Mouse (Mus musculus) forebrain, embryonic 14.5 days (tissue): ENCODE results near the gene Gm19684. TPM values are rescaled to one million over a fixed set of nuclear protein-coding genes. Genes with fewer than 3 reads are reported as not detected.
"Not testable (repeated sequence)": the region's sequence is repeated elsewhere in the genome, so short reads cannot be mapped to it uniquely, and the experiment has no call there.

Experiments
- ATAC-seq: fragments of 200-750 bp; cut with Nextera tagmentation; 2 replicates; pipeline ENCODE4 v1.8.0; 2017; ENCODE audit warnings: mild to moderate bottlenecking, moderate library complexity
- DNase-seq: peaks from one replicate; pipeline ENCODE4 v3.0.0-alpha.2; 2015; ENCODE audit warnings: low spot score
- H3K27ac ChIP-seq: fragments of 300-500 bp; sonication (generic); 2 replicates; pipeline ENCODE4 v1.5.1; 2014; ENCODE audit warnings: low read depth, mild to moderate bottlenecking, control low read depth, low read length, moderate library complexity
- H3K27me3 ChIP-seq: fragments of 300-500 bp; sonication (generic); replicated peaks from 2 replicates; pipeline ENCODE4 v1.6.1; 2014; ENCODE audit warnings: low read length, control low read depth, mixed read lengths; ENCODE audit not compliant: control insufficient read depth, insufficient read depth
- H3K36me3 ChIP-seq: fragments of 300-500 bp; sonication (generic); 2 replicates; pipeline ENCODE4 v1.6.1; 2014; ENCODE audit warnings: low read length, control low read depth; ENCODE audit not compliant: control insufficient read depth, insufficient read depth
- H3K4me1 ChIP-seq: fragments of 300-500 bp; sonication (generic); 2 replicates; pipeline ENCODE4 v1.6.1; 2014; ENCODE audit warnings: antibody characterized with exemption, low read length, control low read depth; ENCODE audit not compliant: control insufficient read depth, insufficient read depth
- H3K4me2 ChIP-seq: fragments of 300-500 bp; sonication (generic); 2 replicates; pipeline ENCODE4 v1.6.1; 2014; ENCODE audit warnings: mild to moderate bottlenecking, control low read depth, low read length
- H3K4me3 ChIP-seq: fragments of 300-500 bp; sonication (generic); 2 replicates; pipeline ENCODE4 v1.5.1; 2014; ENCODE audit warnings: low read depth, low read length, control low read depth
- H3K9ac ChIP-seq: fragments of 300-500 bp; sonication (generic); 2 replicates; pipeline ENCODE4 v1.6.1; 2014; ENCODE audit warnings: mild to moderate bottlenecking, low read length, control low read depth, moderate library complexity
- H3K9me3 ChIP-seq: fragments of 300-500 bp; sonication (generic); replicated peaks from 2 replicates; pipeline ENCODE4 v1.6.1; 2016; ENCODE audit warnings: low read length, control low read depth, mixed read lengths; ENCODE audit not compliant: control insufficient read depth
- WGBS: fragments of 180-500 bp; shearing (Covaris S2); extraction: QIAGEN DNeasy Blood & Tissue Kit; methylation state at CpG from one replicate; pipeline ENCODE4 v1.1.7; 2014; 5-methylcytosine and 5-hydroxymethylcytosine counted together
- polyA plus RNA-seq: library from polyadenylated mRNA; unstranded; fragments of >200 nt; fragmentation: Nextera tagmentation; extraction: Ambion mirVana; gene quantifications from 2 replicates; pipeline ENCODE4 v1.2.1, GENCODE M21; 2014

Gm19684 gene
- polyA plus RNA-seq, 1 experiment from 2014 or later, result not detected

GRCm38 (mm10) chr17:36167306-36168038 lies 46.0 kb downstream of the Gm19684 start:
- peak overlapping the region; percentile 13 for H3K4me3 ChIP-seq
- no peak overlapping the region for H3K9ac ChIP-seq
- no peak overlapping the region for H3K27ac ChIP-seq
- DNase-seq (no peak), ATAC-seq (no peak)
- H3K4me1 ChIP-seq, result no peaks in the 10 kb centered on the region
- under 1% methylated on average over 48 of the region's 51 CpGs for WGBS
- no peaks in the 10 kb centered on the region for H3K36me3 ChIP-seq
- H3K27me3 ChIP-seq, result peaks cover 48% of the 10 kb centered on the region
- H3K9me3 ChIP-seq, result no peaks in the 10 kb centered on the region
- peak overlapping the region; percentile 34 for H3K4me2 ChIP-seq

GRCm38 (mm10) chr17:36168039-36168652 lies 46.7 kb downstream of the Gm19684 start, which contains the start of gene Gm8909:
Gm8909 (minus strand) TSS chr17:36168537.
- Histone ChIP-seq H3K36me3 (no peaks in the 10 kb centered on the region), H3K27ac (no peak within 1 kb of the TSS), H3K4me3 (peak within 1 kb of the TSS; percentile 13), H3K4me1 (no peaks in the 10 kb centered on the region), H3K4me2 (peak within 1 kb of the TSS; percentile 34), H3K9me3 (no peaks in the 10 kb centered on the region), H3K9ac (no peak within 1 kb of the TSS), H3K27me3 (peaks cover 46% of the 10 kb centered on the region)
- whole genome bisulfite sequencing, result under 1% methylated on average over 59 of the region's 63 CpGs
- ATAC-seq (no peak), DNase-seq (no peak)

- not testable (repeated sequence) for DNase-seq, H3K4me3 ChIP-seq, H3K9me3 ChIP-seq, H3K9ac ChIP-seq, H3K4me2 ChIP-seq, H3K27ac ChIP-seq, H3K4me1 ChIP-seq, ATAC-seq, H3K36me3 ChIP-seq
- peaks cover 38% of the 10 kb centered on the region for H3K27me3 ChIP-seq
- WGBS, result 80% methylated on average over 1 of the region's 1 CpGs
Observed at GRCm38 (mm10) chr17:36169094-36169493, 47.6 kb downstream of the Gm19684 start.

- Histone ChIP-seq H3K36me3 (no peaks in the 10 kb centered on the region), H3K9ac (no peak overlapping the region), H3K4me3 (no peak overlapping the region), H3K4me1 (no peaks in the 10 kb centered on the region), H3K27ac (no peak overlapping the region), H3K4me2 (no peak overlapping the region), H3K27me3 (peaks cover 35% of the 10 kb centered on the region), H3K9me3 (no peaks in the 10 kb centered on the region)
- no peak for ATAC-seq
- no peak for DNase-seq
Observed at GRCm38 (mm10) chr17:36169753-36170152, 48.3 kb downstream of the Gm19684 start.

GRCm38 (mm10) chr17:36170287-36170814 lies 48.9 kb downstream of the Gm19684 start:
- H3K27me3 ChIP-seq, result peaks cover 29% of the 10 kb centered on the region
- no peak for DNase-seq

GRCm38 (mm10) chr17:36176132-36176531 lies 54.7 kb downstream of the Gm19684 start:
- not testable (repeated sequence) for H3K9ac ChIP-seq, H3K36me3 ChIP-seq, DNase-seq, H3K4me1 ChIP-seq, H3K27me3 ChIP-seq, ATAC-seq, H3K9me3 ChIP-seq, H3K27ac ChIP-seq, H3K4me3 ChIP-seq, H3K4me2 ChIP-seq
- no CpG with 5 or more reads among the region's 2 CpGs for WGBS

More at GRCm38 (mm10) chr17:36170287-36170814, 48.9 kb downstream of the Gm19684 start:
- Histone ChIP-seq H3K9me3 (no peaks in the 10 kb centered on the region), H3K4me2 (no peak overlapping the region), H3K36me3 (no peaks in the 10 kb centered on the region), H3K27ac (no peak overlapping the region), H3K4me3 (no peak overlapping the region), H3K9ac (no peak overlapping the region), H3K4me1 (no peaks in the 10 kb centered on the region)
- 44% methylated on average over 1 of the region's 1 CpGs for whole genome bisulfite sequencing
- ATAC-seq, result no peak

- Histone ChIP-seq H3K9ac (0 out of 2 replicates have a peak overlapping the region, but pooled peaks have one; percentile 17), H3K4me3 (peak overlapping the region; percentile 21), H3K4me2 (peak overlapping the region; percentile 50)
- not testable (repeated sequence) for ATAC-seq, H3K9me3 ChIP-seq, H3K4me1 ChIP-seq, H3K27ac ChIP-seq, H3K36me3 ChIP-seq, H3K27me3 ChIP-seq
- DNase-seq, result peak; percentile 30
- under 1% methylated on average over 40 of the region's 40 CpGs for WGBS
Observed at GRCm38 (mm10) chr17:36178938-36179337, 57.5 kb downstream of the Gm19684 start.
